Mouse (Mus musculus) c-Kit-positive CD71-positive TER-119-positive erythroid progenitor cells, embryonic 14.5 days (primary cell): ENCODE results near the gene Gm10577.
A peak's percentile ranks its signal among the peaks of the same experiment; 100 is the strongest.

Experiments
- DNase-seq: peaks from one replicate; pipeline ENCODE4 v3.0.0-alpha.2; 2013; ENCODE audit warnings: low spot score

Gene Gm10577

GRCm38 (mm10) chr4:101020596-101020995 is at the start of gene Gm10577:
TSS of gene Gm10577 (minus strand) at chr4:101020696.
- DNase-seq, result no peak

DNA sequence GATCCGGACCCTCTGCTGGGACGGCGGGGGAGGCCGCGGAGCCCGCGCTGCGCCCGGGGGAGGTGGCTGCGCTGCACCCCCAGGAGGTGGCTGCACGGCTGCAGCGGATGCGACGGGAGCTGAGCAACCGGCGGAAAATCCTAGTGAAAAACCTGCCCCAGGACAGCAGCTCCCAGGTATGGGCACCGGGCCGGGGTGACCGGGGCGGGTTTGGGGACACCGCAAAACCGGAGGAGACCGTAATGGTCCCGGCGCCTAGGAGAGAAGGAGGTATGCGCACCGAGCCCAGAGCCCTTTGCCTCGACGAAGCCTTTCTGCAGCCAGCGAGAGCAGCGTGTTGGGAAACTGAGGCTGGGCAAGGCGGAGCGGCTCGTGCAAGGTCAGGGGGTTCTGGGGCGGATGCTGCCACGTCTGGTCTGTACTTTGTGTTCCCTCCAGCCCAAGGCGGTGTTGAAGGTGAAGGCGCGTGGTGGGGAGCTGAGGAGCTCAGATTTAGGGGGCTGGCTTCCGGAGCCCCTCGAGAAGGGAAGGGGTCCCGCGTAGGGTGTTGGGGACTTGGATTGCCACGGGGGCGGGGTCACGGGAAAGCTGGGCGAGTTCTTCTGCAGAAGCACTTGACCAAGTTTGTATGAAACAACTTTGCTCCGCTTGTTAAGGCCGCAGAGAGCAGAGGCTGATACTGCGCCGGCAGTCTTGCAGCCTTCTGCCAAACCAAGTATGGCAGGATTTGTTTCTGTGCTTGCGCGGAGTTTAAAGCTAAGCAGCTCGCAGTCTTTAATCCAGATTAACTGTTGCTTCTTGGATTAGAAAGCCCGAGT is 48.9 kb upstream of the Gm10577 start:
- no peak for DNase-seq

- DNase-seq, result peak; percentile 15
Observed at GRCm38 (mm10) chr4:101068786-101069153, 48.3 kb upstream of the Gm10577 start, which contains the start of gene Raver2. TSS of gene Raver2 (plus strand) at chr4:101068983.

DNA sequence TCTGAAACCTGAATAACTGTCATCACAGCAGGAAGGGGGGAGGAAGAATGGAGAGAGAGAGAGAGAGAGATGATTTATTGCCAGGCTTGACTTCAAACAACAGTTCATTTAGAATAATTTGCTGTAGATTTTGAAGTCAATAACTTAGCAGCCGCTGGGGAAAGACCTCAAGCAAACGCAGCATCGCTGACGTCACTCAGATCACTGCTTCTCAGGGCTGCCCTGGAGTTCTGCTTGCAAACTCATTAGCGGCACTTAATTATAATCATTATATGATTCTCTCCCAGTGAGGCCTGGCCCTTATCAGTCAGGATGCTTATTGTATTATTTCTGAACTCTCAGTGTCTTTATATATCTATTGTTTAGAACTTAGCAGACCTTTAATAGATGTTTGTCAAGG is 45.9 kb upstream of the Gm10577 start:
- no peak for DNase-seq

GRCm38 (mm10) chr4:101062146-101062545 is 41.6 kb upstream of the Gm10577 start:
- DNase-seq, result no peak

DNA sequence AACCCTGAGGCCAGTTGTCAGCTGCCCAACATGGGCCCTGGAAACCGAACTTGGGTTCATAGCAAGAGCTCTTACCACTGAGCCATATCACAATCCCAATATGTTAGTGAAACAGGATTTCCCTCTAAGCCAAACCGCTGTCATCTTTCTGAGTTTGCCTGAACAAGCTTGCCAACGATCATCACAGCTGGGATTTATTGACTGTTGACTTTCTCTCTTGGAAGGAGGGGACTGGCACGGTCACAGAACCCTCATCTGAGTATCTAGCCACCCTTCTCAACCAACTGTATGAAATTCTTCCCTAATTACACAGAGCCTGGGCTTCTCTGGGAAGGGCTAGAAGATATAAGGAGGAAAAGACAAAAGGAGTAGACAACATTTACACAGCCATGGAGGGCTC is 26.1 kb upstream of the Gm10577 start:
- DNase-seq, result no peak

- DNase-seq, result no peak
Observed at GRCm38 (mm10) chr4:101044149-101044548, 23.7 kb upstream of the Gm10577 start.

- no peak for DNase-seq
Observed at GRCm38 (mm10) chr4:101043691-101044090, 23.2 kb upstream of the Gm10577 start.

DNA sequence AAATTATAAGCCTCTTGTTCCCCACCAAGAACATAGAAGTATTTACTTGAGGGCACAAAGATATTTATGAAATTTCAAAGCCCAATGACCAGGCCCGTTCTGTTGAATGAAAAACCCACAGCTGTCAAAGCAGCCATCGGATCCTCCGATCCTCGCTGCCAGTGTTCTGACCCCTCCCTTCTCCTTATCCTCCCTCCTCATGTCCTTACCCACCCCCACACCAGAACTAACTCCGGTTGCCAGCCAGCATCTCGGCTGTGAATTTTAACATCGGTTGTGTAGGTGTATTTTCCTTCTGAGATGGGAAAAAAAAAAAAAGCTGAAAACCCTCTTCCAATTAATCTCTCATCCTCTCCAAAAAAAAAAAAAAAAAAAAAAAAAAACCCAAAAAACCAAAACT is 16.7 kb upstream of the Gm10577 start:
- DNase-seq, result no peak

DNA sequence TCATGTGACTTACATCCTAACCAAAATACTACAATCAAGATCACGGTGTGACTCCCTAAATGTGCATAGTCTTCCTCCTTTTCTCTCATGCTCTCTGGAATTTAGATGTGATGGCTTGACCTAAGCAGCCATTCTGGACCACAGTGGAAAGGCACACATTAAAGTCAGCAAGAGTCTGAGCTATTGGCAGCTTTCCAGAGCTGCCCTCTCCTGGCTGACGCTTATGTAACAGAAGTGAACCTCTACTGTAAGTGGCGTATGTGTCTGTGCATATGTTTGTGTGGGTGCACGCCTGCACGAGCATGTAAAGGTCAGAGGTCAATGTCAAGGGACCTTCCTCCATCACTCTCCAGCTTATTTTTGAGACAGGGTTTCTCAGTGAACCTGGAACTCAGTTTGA is 14.6 kb upstream of the Gm10577 start:
- DNase-seq, result no peak

DNA sequence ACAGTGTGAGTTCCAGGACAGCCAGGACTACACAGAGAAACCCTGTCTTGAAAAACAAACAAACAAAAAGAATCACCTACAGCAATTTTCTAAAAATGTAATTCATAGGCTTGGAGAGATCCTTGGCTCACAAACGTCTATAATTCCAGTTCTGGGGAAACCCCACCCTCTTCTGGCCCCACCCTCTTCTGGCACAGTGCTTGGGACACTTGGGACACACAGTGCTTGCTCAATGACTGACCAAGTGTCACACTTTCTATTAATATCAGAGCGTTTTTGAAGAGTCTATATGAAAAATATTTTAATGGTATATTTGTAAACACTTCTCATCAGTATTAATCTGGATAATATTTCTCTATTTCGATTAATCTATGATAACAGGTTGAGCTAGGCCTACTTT is 12.6 kb upstream of the Gm10577 start:
- DNase-seq, result no peak

DNA sequence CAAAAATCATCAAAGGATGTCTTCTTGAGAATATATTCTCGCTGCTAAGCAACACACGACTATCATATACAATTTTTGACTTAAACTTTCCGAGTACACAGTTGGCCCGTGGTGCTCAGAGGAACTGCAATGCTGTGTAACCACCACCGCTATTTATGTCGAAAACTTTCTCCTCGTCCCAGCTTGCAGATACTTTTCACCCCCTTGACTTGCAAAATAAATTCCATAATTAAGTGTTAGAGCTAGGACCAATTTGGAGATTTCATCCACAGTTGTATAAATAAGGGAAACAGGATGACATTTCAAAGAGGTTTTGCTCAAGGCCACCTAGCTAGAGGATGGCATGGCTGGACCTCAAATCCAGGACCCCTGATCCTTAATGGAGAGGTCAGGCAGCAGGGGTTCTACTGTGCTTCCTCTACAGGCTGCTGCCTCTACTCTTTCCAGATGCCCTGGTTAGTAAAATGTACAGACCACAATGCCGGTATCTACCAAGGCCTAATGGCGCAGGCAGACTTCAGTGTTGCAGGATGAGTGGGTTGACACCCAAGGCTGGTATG is 7.4 kb upstream of the Gm10577 start:
- no peak for DNase-seq

DNA sequence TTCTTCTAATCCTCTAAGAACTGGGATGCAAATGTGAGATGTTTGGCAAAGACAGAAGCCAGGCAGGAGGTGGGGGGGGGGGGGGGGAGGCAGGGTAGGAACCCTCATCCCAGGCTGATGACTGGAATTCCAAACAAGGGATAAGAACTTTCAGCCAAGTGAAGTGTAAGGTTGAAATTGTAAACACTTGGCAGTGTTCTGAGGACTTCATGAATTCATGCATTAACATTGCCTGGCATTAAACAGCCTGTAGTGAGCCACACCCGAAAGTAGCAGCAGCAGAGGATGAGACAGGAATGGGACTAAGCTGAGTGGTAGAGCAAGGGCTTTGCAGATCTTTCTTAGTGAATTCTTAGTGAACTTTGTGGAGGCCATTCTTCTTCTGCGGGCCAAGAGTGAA is 6.5 kb upstream of the Gm10577 start:
- DNase-seq, result no peak

DNA sequence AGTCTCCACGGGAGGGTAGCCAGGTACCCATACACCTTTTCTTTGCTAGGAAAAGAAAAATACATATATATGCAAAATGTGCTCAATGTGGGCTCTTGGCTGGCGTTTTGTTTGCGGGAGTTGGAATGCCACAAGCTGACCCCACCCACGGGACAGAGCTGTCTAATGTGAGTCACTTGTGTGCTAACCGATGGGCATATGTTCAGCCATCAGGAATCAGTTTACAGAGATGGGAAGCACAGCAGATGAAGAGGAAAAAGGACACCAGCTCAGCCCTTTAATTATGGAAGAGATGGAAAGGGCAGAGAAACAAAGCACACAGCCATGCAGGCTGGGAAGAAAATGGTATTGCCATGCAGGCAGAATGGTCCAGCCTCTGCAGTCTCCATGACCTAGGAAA is 6.1 kb upstream of the Gm10577 start:
- no peak for DNase-seq

GRCm38 (mm10) chr4:101017806-101018205 is 2.7 kb downstream of the Gm10577 start:
- DNase-seq, result no peak

DNA sequence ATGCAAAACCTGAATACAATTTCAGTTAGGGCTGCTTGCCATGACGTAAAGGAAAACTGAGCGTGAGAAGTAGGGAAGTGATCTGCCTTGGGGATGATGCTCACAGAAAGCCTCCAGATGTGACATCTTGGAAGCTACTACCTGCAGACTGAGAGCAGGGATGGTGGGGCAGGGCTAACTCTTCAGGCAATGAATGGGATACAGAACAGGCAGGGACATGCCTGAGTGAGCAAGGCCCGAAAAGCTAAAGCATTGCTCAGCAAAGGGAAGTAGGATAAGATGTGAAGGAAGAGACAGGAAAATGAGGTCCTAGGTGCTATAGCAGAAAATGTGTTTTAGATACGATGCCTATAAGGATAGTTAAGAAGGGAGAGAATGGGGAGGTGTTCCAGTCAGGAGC is 11.4 kb downstream of the Gm10577 start:
- no peak for DNase-seq

DNA sequence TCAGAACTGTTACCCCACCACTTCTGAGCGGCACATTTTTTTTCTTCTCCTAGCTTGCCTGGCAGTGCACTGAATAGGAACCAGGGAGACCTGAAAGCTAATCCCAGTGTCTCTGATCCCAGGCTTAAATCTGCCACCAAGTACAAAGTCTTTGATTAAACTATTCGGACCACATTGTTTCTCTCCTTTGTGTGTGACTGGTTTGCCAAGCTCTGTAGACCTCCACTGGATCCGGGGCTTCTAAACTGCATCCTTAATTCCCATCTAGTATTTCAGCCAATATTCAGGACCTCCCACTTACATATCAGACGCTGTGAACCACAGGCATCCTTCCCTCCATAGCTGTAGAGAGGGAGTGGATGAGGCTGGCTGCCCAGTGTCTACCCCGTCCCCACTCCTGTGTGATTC is 12.1 kb downstream of the Gm10577 start:
- no peak for DNase-seq

GRCm38 (mm10) chr4:101002961-101003360 is 17.5 kb downstream of the Gm10577 start:
- no peak for DNase-seq

DNA sequence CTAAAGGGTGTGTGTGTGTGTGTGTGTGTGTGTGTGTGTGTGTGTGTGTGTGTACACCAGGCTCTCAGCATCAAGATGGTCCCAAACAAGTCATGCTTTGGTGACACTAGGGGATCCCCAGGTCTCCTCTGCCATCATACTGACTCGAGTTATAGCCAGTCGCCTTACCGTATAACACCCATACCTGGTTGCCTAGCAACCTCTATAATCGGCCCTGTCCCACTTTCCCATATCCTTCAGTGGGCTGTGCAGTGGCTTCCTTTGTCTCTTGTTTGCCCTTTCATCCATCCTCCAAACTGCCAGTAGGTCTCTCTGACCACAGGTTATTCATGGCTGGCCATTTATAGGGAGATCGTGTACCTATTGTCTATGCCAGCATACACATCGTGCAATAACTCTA is 19.4 kb downstream of the Gm10577 start:
- DNase-seq, result no peak

DNA sequence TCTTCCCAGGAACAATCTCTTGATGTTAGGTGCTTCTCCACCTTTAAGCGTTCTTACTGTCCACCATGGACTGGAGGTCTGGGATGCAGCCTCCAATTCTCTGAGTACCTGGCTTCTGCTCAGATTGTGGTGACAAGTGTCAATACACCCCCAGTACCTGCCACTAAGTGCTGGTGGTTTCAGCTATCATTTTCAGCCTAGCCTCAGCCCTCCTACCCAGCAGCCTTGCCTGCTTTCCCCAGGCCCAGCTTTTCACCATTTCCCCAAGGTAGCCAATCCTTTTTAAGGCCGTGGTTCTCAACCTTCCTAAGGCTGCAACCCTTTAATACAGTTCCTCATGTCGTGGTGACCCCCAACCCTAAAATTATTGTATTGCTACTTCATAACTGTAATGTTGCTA is 19.9 kb downstream of the Gm10577 start:
- no peak for DNase-seq

DNA sequence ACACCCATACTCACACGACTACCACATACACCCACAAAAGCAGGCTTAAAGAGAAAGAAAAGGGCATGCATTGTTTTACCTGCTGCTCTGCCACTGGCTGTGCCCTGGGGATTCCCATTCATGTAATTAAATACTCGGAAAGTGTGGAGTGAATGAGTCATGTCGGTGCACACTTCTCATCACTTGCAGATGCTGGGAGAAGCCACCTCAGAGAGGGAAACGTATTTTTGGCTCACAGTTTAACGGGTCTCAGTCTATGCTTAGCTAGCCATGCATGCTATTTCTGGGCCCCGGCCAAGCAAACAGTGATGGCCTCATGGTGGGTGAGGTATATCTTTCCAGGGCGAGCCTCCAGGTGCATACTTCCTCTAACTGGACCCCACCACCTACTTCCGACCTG is 21.6 kb downstream of the Gm10577 start:
- DNase-seq, result no peak

GRCm38 (mm10) chr4:100998145-100998544 is 22.4 kb downstream of the Gm10577 start:
- DNase-seq, result no peak

DNA sequence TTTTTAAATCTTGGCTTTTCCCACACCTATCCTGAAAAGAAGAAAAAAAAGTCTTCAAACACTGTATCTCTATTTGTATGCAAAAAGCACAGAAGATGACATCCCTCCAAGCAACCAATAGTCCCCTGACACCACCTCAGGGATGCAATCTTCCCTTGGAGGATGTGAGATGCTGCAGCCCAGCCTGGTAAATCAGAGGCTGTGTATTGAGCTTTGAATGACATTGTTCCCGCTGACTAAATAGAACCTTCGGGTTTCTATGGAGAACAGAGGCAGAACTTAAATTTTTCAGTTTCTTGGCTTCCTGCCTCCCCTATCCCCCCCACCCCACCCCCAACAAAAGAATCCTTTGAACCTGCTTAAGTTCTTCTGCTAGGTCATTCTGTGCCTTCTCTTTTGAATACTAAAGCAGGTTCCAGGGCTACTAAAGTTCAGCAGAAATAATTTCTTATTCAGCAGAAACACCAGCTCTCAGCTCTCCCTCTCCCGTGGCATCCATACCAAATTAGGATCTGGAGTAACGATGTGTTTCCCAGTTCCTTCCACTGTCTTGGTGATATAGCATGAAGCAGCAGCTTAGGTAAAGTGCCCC is 24.3 kb downstream of the Gm10577 start:
- no peak for DNase-seq

GRCm38 (mm10) chr4:100995617-100996016 is 24.9 kb downstream of the Gm10577 start:
- DNase-seq, result no peak
